ENCODE assay signal across 8 mouse cellular contexts in genomic region chr8:110969910-110970770, GRCm38 (mm10). TPM values are rescaled to one million over a fixed set of nuclear protein-coding genes. Genes with fewer than 3 reads are reported as not detected.
DNase-seq lines count a peak whose midpoint lies in the region; ATAC-seq and TF ChIP-seq lines count a peak whose summit lies in the region.

No protein-coding gene starts in this region.

- no peaks in the 10 kb centered on the region for H3K27me3 ChIP-seq in heart, embryonic 12.5 days (replicated peaks)
- no peaks in the 10 kb centered on the region for H3K27me3 ChIP-seq in kidney, embryonic 15.5 days
- no peaks in the 10 kb centered on the region for H3K27me3 ChIP-seq in limb, embryonic 14.5 days (ENCODE audit: control insufficient read depth, insufficient read depth, low read length)
- no peaks in the 10 kb centered on the region for H3K27me3 ChIP-seq in midbrain, embryonic 15.5 days (replicated peaks)

- 7% methylated on average over 45 of the region's 45 CpGs for WGBS in heart, embryonic 12.5 days
- 10% methylated on average over 45 of the region's 45 CpGs for WGBS in kidney, embryonic 15.5 days
- WGBS in limb, embryonic 14.5 days = 8% methylated on average over 45 of the region's 45 CpGs
- WGBS in midbrain, embryonic 15.5 days = 5% methylated on average over 45 of the region's 45 CpGs

- no peak overlapping the region for H3K27ac ChIP-seq in heart, embryonic 12.5 days (ENCODE audit: poor library complexity, severe bottlenecking)
- H3K27ac ChIP-seq in kidney, embryonic 15.5 days = peak overlapping the region; percentile 67
- no peak overlapping the region for H3K27ac ChIP-seq in limb, embryonic 14.5 days (replicated peaks; ENCODE audit: low read depth, low read length)
- peak overlapping the region; percentile 64; the same call in 1 of the 2 replicates for H3K27ac ChIP-seq in midbrain, embryonic 15.5 days

- no peak for TF ChIP-seq POLR2A in limb, embryonic 14.5 days (IDR thresholded peaks at IDR 0.05; ENCODE audit: borderline replicate concordance, extremely low read depth, insufficient read depth, insufficient read length)

- DNase-seq in c-Kit-negative CD71-positive TER-119-positive erythroid progenitor cells, embryonic 14.5 days (ENCODE audit: low read depth, low spot score) = peak; percentile 72
- peak; percentile 37 for DNase-seq in fat pad, adult 2 months (ENCODE audit: extremely low read depth, low read depth, low spot score)
- peak; percentile 94 for DNase-seq in limb, embryonic 14.5 days (ENCODE audit: low spot score)
- peak; percentile 72 for DNase-seq in spleen, adult 12 weeks (ENCODE audit: low spot score)
- no peak for DNase-seq in MN1 (ENCODE audit: low spot score)

- H3K9me3 ChIP-seq in heart, embryonic 12.5 days (replicated peaks) = no peaks in the 10 kb centered on the region
- no peaks in the 10 kb centered on the region for H3K9me3 ChIP-seq in kidney, embryonic 15.5 days (replicated peaks)
- H3K9me3 ChIP-seq in limb, embryonic 14.5 days (ENCODE audit: control insufficient read depth, low read length) = no peaks in the 10 kb centered on the region
- H3K9me3 ChIP-seq in midbrain, embryonic 15.5 days = no peaks in the 10 kb centered on the region

- H3K4me1 ChIP-seq in heart, embryonic 12.5 days (replicated peaks) = peaks cover 27% of the 10 kb centered on the region
- peaks cover 21% of the 10 kb centered on the region for H3K4me1 ChIP-seq in kidney, embryonic 15.5 days
- 0 out of 2 replicates have a peak, but pooled peaks cover 5% of the 10 kb centered on the region for H3K4me1 ChIP-seq in limb, embryonic 14.5 days (ENCODE audit: control insufficient read depth, insufficient read depth, low read length)
- peaks cover 9% of the 10 kb centered on the region for H3K4me1 ChIP-seq in midbrain, embryonic 15.5 days

- H3K36me3 ChIP-seq in heart, embryonic 12.5 days = peaks cover 45% of the 10 kb centered on the region
- H3K36me3 ChIP-seq in kidney, embryonic 15.5 days = peaks cover 62% of the 10 kb centered on the region
- peaks cover 65% of the 10 kb centered on the region for H3K36me3 ChIP-seq in limb, embryonic 14.5 days (ENCODE audit: control insufficient read depth, insufficient read depth, low read length)
- H3K36me3 ChIP-seq in midbrain, embryonic 15.5 days (replicated peaks) = peaks cover 8% of the 10 kb centered on the region

- ATAC-seq in heart, embryonic 12.5 days (ENCODE audit: insufficient number of reproducible peaks, low FRiP score) = peak; percentile 92
- peak; percentile 97 for ATAC-seq in kidney, embryonic 15.5 days (replicated peaks; ENCODE audit: low FRiP score)
- peak; percentile 96 for ATAC-seq in limb, embryonic 14.5 days (ENCODE audit: low FRiP score, low read depth)
- peak; percentile 99 for ATAC-seq in midbrain, embryonic 15.5 days (replicated peaks)

- H3K4me2 ChIP-seq in heart, embryonic 12.5 days = peak overlapping the region; percentile 89
- peak overlapping the region; percentile 76 for H3K4me2 ChIP-seq in kidney, embryonic 15.5 days
- peak overlapping the region; percentile 64 for H3K4me2 ChIP-seq in limb, embryonic 14.5 days (replicated peaks; ENCODE audit: low read depth, low read length, severe bottlenecking)
- peak overlapping the region; percentile 86 for H3K4me2 ChIP-seq in midbrain, embryonic 15.5 days

- H3K9ac ChIP-seq in heart, embryonic 12.5 days = peak overlapping the region; percentile 71
- H3K9ac ChIP-seq in kidney, embryonic 15.5 days = peak overlapping the region; percentile 48
- H3K9ac ChIP-seq in limb, embryonic 14.5 days (ENCODE audit: low read depth, low read length, severe bottlenecking) = peak overlapping the region; percentile 54
- H3K9ac ChIP-seq in midbrain, embryonic 15.5 days = peak overlapping the region; percentile 55

- H3K4me3 ChIP-seq in heart, embryonic 12.5 days = peak overlapping the region; percentile 52
- H3K4me3 ChIP-seq in kidney, embryonic 15.5 days (replicated peaks) = peak overlapping the region; percentile 48
- peak overlapping the region; percentile 41 for H3K4me3 ChIP-seq in limb, embryonic 14.5 days (replicated peaks; ENCODE audit: low read length)
- H3K4me3 ChIP-seq in midbrain, embryonic 15.5 days = peak overlapping the region; percentile 48

RNA-seq across cellular contexts. Expression of gene Ddx19a, which starts 27.5 kb away (rescaled TPM):
- 14.9 and 16.3 TPM in 2 replicates for polyA plus RNA-seq in heart, embryonic 12.5 days (2016; fragmentation: Nextera tagmentation; extraction: Ambion mirVana)
- 14.5 and 15.5 TPM in 2 replicates for polyA plus RNA-seq in kidney, embryonic 15.5 days (2015; fragmentation: Nextera tagmentation; extraction: Ambion mirVana)
- polyA plus RNA-seq in limb, embryonic 14.5 days (2012; rRNA removed) = 55.6 and 57.8 TPM in 2 replicates
- 18.0 and 19.5 TPM in 2 replicates for polyA plus RNA-seq in limb, embryonic 14.5 days (2014; fragmentation: Nextera tagmentation; extraction: Ambion mirVana)
- 12.1 and 12.8 TPM in 2 replicates for polyA plus RNA-seq in midbrain, embryonic 15.5 days (2015; fragmentation: Nextera tagmentation; extraction: Ambion mirVana)

RNA-seq across cellular contexts. Expression of gene St3gal2, which starts 50.4 kb away (rescaled TPM):
- polyA plus RNA-seq in heart, embryonic 12.5 days (2016; fragmentation: Nextera tagmentation; extraction: Ambion mirVana) = 27.1 and 27.6 TPM in 2 replicates
- polyA plus RNA-seq in kidney, embryonic 15.5 days (2015; fragmentation: Nextera tagmentation; extraction: Ambion mirVana) = 25.2 and 27.4 TPM in 2 replicates
- 29.9 and 39.7 TPM in 2 replicates for polyA plus RNA-seq in limb, embryonic 14.5 days (2012; rRNA removed)
- polyA plus RNA-seq in limb, embryonic 14.5 days (2014; fragmentation: Nextera tagmentation; extraction: Ambion mirVana) = 19.2 and 21.5 TPM in 2 replicates
- polyA plus RNA-seq in midbrain, embryonic 15.5 days (2015; fragmentation: Nextera tagmentation; extraction: Ambion mirVana) = 28.0 and 29.2 TPM in 2 replicates

Comparison
In these comparisons a context has a peak if more than half of its experiments do, and no peak if none do; other contexts are left out.
1. H3K27ac ChIP-seq: peak in kidney, embryonic 15.5 days (single experiment) and midbrain, embryonic 15.5 days (single experiment); none in heart, embryonic 12.5 days (single experiment) and limb, embryonic 14.5 days (single experiment).
2. Peak in every context shown above with its lines, with median percentiles within 50 percentile points of each other: ATAC-seq, H3K4me2 ChIP-seq, H3K4me3 ChIP-seq and H3K9ac ChIP-seq.